Mouse (Mus musculus): ENCODE data around the gene Gm45716. TPM values are rescaled to one million over a fixed set of nuclear protein-coding genes. Genes with fewer than 3 reads are reported as not detected.
"Not testable (repeated sequence)": the region's sequence is repeated elsewhere in the genome, so short reads cannot be mapped to it uniquely, and the experiment has no call there.

Gene Gm45716
- polyA plus RNA-seq, 1 experiment from 2014 or later: 0.59 TPM

DNA sequence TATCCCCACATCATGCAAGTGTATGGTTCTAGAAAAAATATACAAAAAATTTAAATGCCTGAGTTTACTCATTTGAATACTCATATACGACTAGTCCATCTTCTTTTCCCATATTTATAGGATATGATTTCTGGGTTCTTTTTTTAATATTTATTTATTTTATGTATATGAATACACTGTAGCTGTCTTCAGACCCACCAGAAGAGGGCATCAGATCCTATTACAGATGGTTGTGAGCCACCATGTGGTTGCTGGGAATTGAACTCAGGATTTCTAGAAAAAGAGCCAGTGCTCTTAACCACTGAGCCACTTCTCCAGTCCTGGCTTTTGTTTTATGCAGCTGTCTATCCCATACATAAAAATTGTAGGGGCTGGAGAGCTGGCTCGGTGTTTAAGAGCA, 94.5 kb downstream of the Gm45716 start:
- ATAC-seq; in situ Hi-C loops (cut with MboI; ENCODE audit: low pct_unique_long_range_greater_than_20kb); POLR2A ChIA-PET; DNase-seq (ENCODE audit: low read depth, low spot score); H3K27me3 ChIP-seq; CTCF ChIA-PET: not testable (repeated sequence)
- peak; percentile 22 for TF ChIP-seq CTCF (IDR thresholded peaks at IDR 0.05)

GRCm38 (mm10) chr11:90283159-90283558, 95.7 kb downstream of the Gm45716 start:
- H3K27me3 ChIP-seq: no peaks in the 10 kb centered on the region
- ChIA-PET POLR2A (no interaction called here), CTCF (no interaction called here)
- TF ChIP-seq CTCF (IDR thresholded peaks at IDR 0.05): no peak
- DNase-seq (ENCODE audit: low read depth, low spot score) (no peak), ATAC-seq (no peak)
- in situ Hi-C loops (cut with MboI; ENCODE audit: low pct_unique_long_range_greater_than_20kb): no loop called here

GRCm38 (mm10) chr11:90283601-90284000, 96.1 kb downstream of the Gm45716 start:
- DNase-seq (ENCODE audit: low read depth, low spot score): no peak
- ChIA-PET CTCF (interaction anchor here (0.7 kb wide), 1 partner anchor 692 kb away, joined by 3 read pairs; no protein-coding TSS in a partner anchor), POLR2A (no interaction called here)
- in situ Hi-C loops (cut with MboI; ENCODE audit: low pct_unique_long_range_greater_than_20kb): no loop called here
- H3K27me3 ChIP-seq: no peaks in the 10 kb centered on the region
- no peak for ATAC-seq
- TF ChIP-seq CTCF (IDR thresholded peaks at IDR 0.05): no peak

DNA sequence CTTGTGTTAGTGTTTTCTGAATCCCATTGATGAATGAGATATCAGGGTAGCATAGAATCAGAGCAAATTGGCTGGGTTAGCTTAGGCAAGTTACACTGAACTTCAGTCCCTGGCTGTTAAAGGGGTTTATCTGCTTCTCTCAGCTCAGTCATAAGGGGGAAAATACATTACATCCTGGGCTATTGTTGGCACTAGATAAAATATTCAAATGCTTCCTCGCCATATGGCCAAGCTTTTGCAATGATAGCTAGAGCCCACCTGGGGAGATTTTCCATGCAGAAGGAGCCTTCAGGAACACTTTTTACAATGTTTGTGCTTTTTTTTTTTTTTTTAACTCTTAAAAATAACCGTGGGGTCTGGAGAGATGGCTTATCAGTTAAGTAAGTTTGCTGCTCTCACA, 96.6 kb downstream of the Gm45716 start:
- DNase-seq (ENCODE audit: low read depth, low spot score) (no peak), ATAC-seq (no peak)
- TF ChIP-seq CTCF (IDR thresholded peaks at IDR 0.05): no peak
- in situ Hi-C loops (cut with MboI; ENCODE audit: low pct_unique_long_range_greater_than_20kb): no loop called here
- H3K27me3 ChIP-seq: no peaks in the 10 kb centered on the region
- POLR2A ChIA-PET: no interaction called here
- CTCF ChIA-PET: interaction anchor here (0.7 kb wide), 1 partner anchor 692 kb away, joined by 3 read pairs; no protein-coding TSS in a partner anchor

- TF ChIP-seq CTCF (IDR thresholded peaks at IDR 0.05): no peak
- no peaks in the 10 kb centered on the region for H3K27me3 ChIP-seq
- CTCF ChIA-PET: no interaction called here
- in situ Hi-C loops (cut with MboI; ENCODE audit: low pct_unique_long_range_greater_than_20kb): no loop called here
- POLR2A ChIA-PET: no interaction called here
- ATAC-seq: no peak
- DNase-seq (ENCODE audit: low read depth, low spot score): no peak
Observed at GRCm38 (mm10) chr11:90284623-90285022, 97.1 kb downstream of the Gm45716 start.

- POLR2A ChIA-PET: no interaction called here
Observed at GRCm38 (mm10) chr11:90286550-90287154, 99.2 kb downstream of the Gm45716 start.

GRCm38 (mm10) chr11:90291156-90291555, 103.7 kb downstream of the Gm45716 start:
- TF ChIP-seq CTCF (IDR thresholded peaks at IDR 0.05): no peak
- DNase-seq (ENCODE audit: low read depth, low spot score): no peak

More at GRCm38 (mm10) chr11:90286550-90287154, 99.2 kb downstream of the Gm45716 start:
- in situ Hi-C loops (cut with MboI; ENCODE audit: low pct_unique_long_range_greater_than_20kb): no loop called here
- no peak for ATAC-seq
- H3K27me3 ChIP-seq: no peaks in the 10 kb centered on the region
- no peak for DNase-seq (ENCODE audit: low read depth, low spot score)
- CTCF ChIA-PET: no interaction called here
- no peak for TF ChIP-seq CTCF (IDR thresholded peaks at IDR 0.05)

DNA sequence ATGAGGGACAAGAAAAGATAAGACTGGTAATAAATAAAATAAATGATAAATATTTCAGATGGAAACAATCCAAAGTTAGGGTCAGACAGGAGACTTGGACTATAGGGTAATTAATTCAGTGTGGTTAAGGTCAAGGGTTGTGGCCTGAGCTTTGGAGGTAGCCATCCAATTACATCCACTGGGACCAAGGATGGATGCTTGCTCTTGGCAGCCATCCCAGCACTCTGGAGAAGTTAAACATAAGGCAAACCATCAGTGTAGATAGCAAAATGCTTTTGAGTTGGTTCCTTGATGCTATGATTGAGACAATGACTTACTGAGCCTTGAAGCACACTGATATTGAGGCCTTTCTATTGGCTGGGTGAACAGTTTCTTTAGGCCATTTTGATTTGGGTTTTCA, 105.3 kb downstream of the Gm45716 start:
- no peak for TF ChIP-seq CTCF (IDR thresholded peaks at IDR 0.05)
- no peak for DNase-seq (ENCODE audit: low read depth, low spot score)
- ATAC-seq: no peak
- in situ Hi-C loops (cut with MboI; ENCODE audit: low pct_unique_long_range_greater_than_20kb): no loop called here
- ChIA-PET POLR2A (no interaction called here), CTCF (no interaction called here)
- H3K27me3 ChIP-seq: no peaks in the 10 kb centered on the region

More at GRCm38 (mm10) chr11:90291156-90291555, 103.7 kb downstream of the Gm45716 start:
- ChIA-PET POLR2A (no interaction called here), CTCF (no interaction called here)
- in situ Hi-C loops (cut with MboI; ENCODE audit: low pct_unique_long_range_greater_than_20kb): no loop called here
- H3K27me3 ChIP-seq: no peaks in the 10 kb centered on the region
- no peak for ATAC-seq

- ChIA-PET POLR2A (no interaction called here), CTCF (interaction anchor here (1.7 kb wide), 1 partner anchor 13 kb away, joined by 3 read pairs; no protein-coding TSS in a partner anchor)
- TF ChIP-seq CTCF (IDR thresholded peaks at IDR 0.05): no peak
- in situ Hi-C loops (cut with MboI; ENCODE audit: low pct_unique_long_range_greater_than_20kb): no loop called here
- no peak for DNase-seq (ENCODE audit: low read depth, low spot score)
- no peak for ATAC-seq
- no peaks in the 10 kb centered on the region for H3K27me3 ChIP-seq
Observed at GRCm38 (mm10) chr11:90294622-90295021, 107.1 kb downstream of the Gm45716 start.

Other genes starting within 250 kb of the Gm45716 start
- 4.6 TPM for gene Pctp, start 184.8 kb upstream of the Gm45716 start, polyA plus RNA-seq (2021)
- not detected for gene Tmem100, start 157.3 kb upstream of the Gm45716 start, polyA plus RNA-seq (2021)
- 31.4 TPM for gene Mmd, start 61.8 kb downstream of the Gm45716 start, polyA plus RNA-seq (2021)
- 0.22 TPM for gene Hlf, start 203.2 kb downstream of the Gm45716 start, polyA plus RNA-seq (2021)